Mouse (Mus musculus) forebrain, embryonic 11.5 days (tissue): Measurements from ENCODE around the gene Fam102a. TPM values are rescaled to one million over a fixed set of nuclear protein-coding genes. Genes with fewer than 3 reads are reported as not detected.

Experiments used
- ATAC-seq: fragments of 200-750 bp; cut with Nextera tagmentation; replicated peaks from 2 replicates; pipeline ENCODE4 v1.8.0; 2017; ENCODE audit warnings: moderate TSS enrichment; ENCODE audit not compliant: low FRiP score
- DNase-seq: peaks from one replicate; pipeline ENCODE4 v3.0.0-alpha.2; 2017; ENCODE audit warnings: low spot score
- H3K27ac ChIP-seq: fragments of 300-500 bp; sonication (generic); 2 replicates; pipeline ENCODE4 v1.5.1; 2014; ENCODE audit warnings: low read depth, low read length
- H3K27me3 ChIP-seq: fragments of 300-500 bp; sonication (generic); 2 replicates; pipeline ENCODE4 v1.6.1; 2014; ENCODE audit warnings: mild to moderate bottlenecking, low read length, mixed read lengths; ENCODE audit not compliant: control insufficient read depth, insufficient read depth
- H3K36me3 ChIP-seq: fragments of 300-500 bp; sonication (generic); 2 replicates; pipeline ENCODE4 v1.6.1; 2014; ENCODE audit warnings: mild to moderate bottlenecking, low read length, moderate library complexity, mixed read lengths; ENCODE audit not compliant: control insufficient read depth, insufficient read depth
- H3K4me1 ChIP-seq: fragments of 300-500 bp; sonication (generic); replicated peaks from 2 replicates; pipeline ENCODE4 v1.6.1; 2014; ENCODE audit warnings: low read length, mixed read lengths; ENCODE audit not compliant: control insufficient read depth, insufficient read depth
- H3K4me2 ChIP-seq: fragments of 300-500 bp; sonication (generic); 2 replicates; pipeline ENCODE4 v1.6.1; 2014; ENCODE audit warnings: low read depth, mild to moderate bottlenecking, low read length, moderate library complexity, mixed read lengths; ENCODE audit not compliant: severe bottlenecking
- H3K4me3 ChIP-seq: fragments of 300-500 bp; sonication (generic); 2 replicates; pipeline ENCODE4 v1.5.1; 2014; ENCODE audit warnings: low read depth, low read length
- H3K9ac ChIP-seq: fragments of 300-500 bp; sonication (generic); 2 replicates; pipeline ENCODE4 v1.6.1; 2014; ENCODE audit warnings: low read length
- H3K9me3 ChIP-seq: fragments of 300-500 bp; sonication (generic); 2 replicates; pipeline ENCODE4 v1.6.1; 2016; ENCODE audit warnings: low read length, mixed read lengths; ENCODE audit not compliant: control insufficient read depth
- WGBS: fragments of 180-500 bp; shearing (Covaris S2); extraction: QIAGEN DNeasy Blood & Tissue Kit; methylation state at CpG from one replicate; pipeline ENCODE4 v1.1.7; 2014; 5-methylcytosine and 5-hydroxymethylcytosine counted together
- polyA plus RNA-seq: library from polyadenylated mRNA; unstranded; fragments of >200 nt; fragmentation: Nextera tagmentation; extraction: Ambion mirVana; gene quantifications from 2 replicates; pipeline ENCODE4 v1.2.1, GENCODE M21; 2014

Gene Fam102a
- polyA plus RNA-seq, 1 experiment from 2014 or later: 10.6 TPM

GRCm38 (mm10) chr2:32536086-32536633 lies 1.0 kb downstream of the Fam102a start:
- H3K4me2 ChIP-seq: peak overlapping the region; percentile 91
- no peak overlapping the region for H3K27ac ChIP-seq
- H3K27me3 ChIP-seq: no peaks in the 10 kb centered on the region
- no peaks in the 10 kb centered on the region for H3K9me3 ChIP-seq
- H3K4me3 ChIP-seq: peak overlapping the region; percentile 89
- H3K4me1 ChIP-seq: peaks cover 24% of the 10 kb centered on the region
- WGBS: 1% methylated on average over 14 of the region's 14 CpGs
- ATAC-seq (no peak), DNase-seq (no peak)
- no peaks in the 10 kb centered on the region for H3K36me3 ChIP-seq
- H3K9ac ChIP-seq: peak overlapping the region; percentile 90

DNA sequence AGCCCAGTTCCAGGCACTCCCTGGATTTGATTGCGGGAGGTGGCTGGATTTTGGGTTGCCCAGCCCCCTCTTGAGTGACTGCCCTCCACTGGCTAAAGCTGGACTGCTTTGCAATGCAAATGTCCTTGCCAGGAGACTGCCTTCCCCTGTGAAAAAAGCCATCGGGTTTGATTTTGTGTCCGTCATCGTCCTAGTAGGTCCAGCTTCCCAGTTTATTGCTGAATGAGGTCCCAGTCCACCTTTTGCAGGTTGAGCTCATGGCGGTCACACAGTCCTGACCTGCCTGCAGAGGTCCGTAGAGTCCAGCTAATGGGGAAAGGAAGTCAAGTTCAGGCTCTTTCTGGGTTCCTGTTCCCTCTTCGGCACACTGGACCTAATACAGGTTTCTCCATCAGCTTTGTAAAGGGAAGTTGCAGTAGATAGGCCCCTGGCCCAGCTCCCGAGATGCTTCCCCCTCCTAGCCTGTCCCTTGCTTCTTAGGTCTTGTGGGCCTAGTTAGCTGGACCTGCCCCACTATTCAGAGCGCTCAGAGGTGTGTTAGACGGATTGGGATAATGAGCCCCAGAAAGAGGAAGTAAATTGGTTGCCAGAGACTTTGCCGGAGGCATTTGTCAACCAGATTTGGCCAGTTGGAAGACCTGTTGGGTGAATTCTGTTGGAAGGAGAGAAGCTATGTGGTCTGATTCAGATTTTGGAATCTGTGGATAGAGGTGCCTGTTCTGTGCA lies 1.7 kb downstream of the Fam102a start:
- Histone ChIP-seq H3K36me3 (no peaks in the 10 kb centered on the region), H3K27me3 (no peaks in the 10 kb centered on the region), H3K4me1 (peaks cover 24% of the 10 kb centered on the region), H3K27ac (no peak overlapping the region), H3K4me3 (peak overlapping the region; percentile 89), H3K9me3 (no peaks in the 10 kb centered on the region), H3K9ac (peak overlapping the region; percentile 90), H3K4me2 (peak overlapping the region; percentile 91)
- DNase-seq: peak; percentile 63
- WGBS: 2% methylated on average over 11 of the region's 11 CpGs
- ATAC-seq: no peak

- no peaks in the 10 kb centered on the region for H3K9me3 ChIP-seq
- no peaks in the 10 kb centered on the region for H3K36me3 ChIP-seq
- H3K4me1 ChIP-seq: peaks cover 24% of the 10 kb centered on the region
- peak overlapping the region; percentile 91 for H3K4me2 ChIP-seq
- H3K4me3 ChIP-seq: peak overlapping the region; percentile 89
- ATAC-seq: no peak
- no peaks in the 10 kb centered on the region for H3K27me3 ChIP-seq
- DNase-seq: no peak
- H3K9ac ChIP-seq: peak overlapping the region; percentile 90
- no peak overlapping the region for H3K27ac ChIP-seq
- WGBS: 8% methylated on average over 9 of the region's 9 CpGs
These were observed 2.3 kb downstream of the Fam102a start for GRCm38 (mm10) chr2:32537360-32537905.

- no peaks in the 10 kb centered on the region for H3K27me3 ChIP-seq
- no peak overlapping the region for H3K4me3 ChIP-seq
- DNase-seq (no peak), ATAC-seq (no peak)
- WGBS: 84% methylated on average over 5 of the region's 5 CpGs
- H3K4me1 ChIP-seq: peaks cover 24% of the 10 kb centered on the region
- H3K4me2 ChIP-seq: peak overlapping the region; percentile 91; the same call in 1 of the 2 replicates
- peak overlapping the region; percentile 90; the same call in 1 of the 2 replicates for H3K9ac ChIP-seq
- H3K36me3 ChIP-seq: no peaks in the 10 kb centered on the region
- no peaks in the 10 kb centered on the region for H3K9me3 ChIP-seq
- H3K27ac ChIP-seq: no peak overlapping the region
These were observed 2.8 kb downstream of the Fam102a start for GRCm38 (mm10) chr2:32537941-32538340.

GRCm38 (mm10) chr2:32538461-32538860 lies 3.3 kb downstream of the Fam102a start:
- no peaks in the 10 kb centered on the region for H3K36me3 ChIP-seq
- H3K4me1 ChIP-seq: peaks cover 24% of the 10 kb centered on the region
- no peaks in the 10 kb centered on the region for H3K9me3 ChIP-seq
- DNase-seq: no peak
- no peak for ATAC-seq
- no peak overlapping the region for H3K27ac ChIP-seq
- WGBS: 76% methylated on average over 4 of the region's 4 CpGs
- no peak overlapping the region for H3K4me3 ChIP-seq
- 0 out of 2 replicates have a peak overlapping the region, but pooled peaks have one; percentile 8 for H3K4me2 ChIP-seq
- no peak overlapping the region for H3K9ac ChIP-seq
- H3K27me3 ChIP-seq: no peaks in the 10 kb centered on the region

- H3K36me3 ChIP-seq: no peaks in the 10 kb centered on the region
- H3K27me3 ChIP-seq: no peaks in the 10 kb centered on the region
- WGBS: 79% methylated on average over 14 of the region's 14 CpGs
- H3K9ac ChIP-seq: no peak overlapping the region
- H3K9me3 ChIP-seq: no peaks in the 10 kb centered on the region
- no peak for ATAC-seq
- H3K4me3 ChIP-seq: no peak overlapping the region
- H3K4me1 ChIP-seq: peaks cover 18% of the 10 kb centered on the region
- no peak overlapping the region for H3K27ac ChIP-seq
- DNase-seq: no peak
- no peak overlapping the region for H3K4me2 ChIP-seq
These were observed 4.4 kb downstream of the Fam102a start for GRCm38 (mm10) chr2:32539452-32539981.

DNA sequence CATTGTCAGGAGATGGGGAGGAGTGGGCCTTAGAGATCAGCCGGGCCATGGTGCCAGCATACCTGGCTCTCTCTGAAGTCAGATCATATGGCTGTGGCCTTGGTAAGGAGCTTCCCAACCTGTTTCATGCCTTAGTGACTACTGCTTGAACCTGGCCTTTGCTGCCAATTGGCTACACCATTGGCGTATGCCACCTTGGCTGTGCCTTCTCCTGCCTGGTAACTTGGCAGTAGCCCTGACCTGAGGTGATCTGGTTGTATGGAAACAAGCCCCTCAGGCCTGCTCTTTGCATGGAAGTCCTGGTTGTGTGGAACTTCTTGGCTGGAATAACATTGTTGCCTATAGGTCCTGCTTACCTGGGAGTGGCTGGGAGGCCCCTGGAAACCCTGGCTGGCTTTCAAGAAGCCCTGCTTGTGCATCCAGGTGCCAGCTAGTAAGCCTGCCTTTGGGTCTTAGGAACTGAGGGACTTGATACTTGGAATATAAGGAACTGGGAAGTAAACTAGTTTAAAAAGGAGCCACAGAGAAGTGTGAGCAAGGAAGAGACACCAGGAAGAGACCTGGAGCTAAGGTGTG lies 6.3 kb downstream of the Fam102a start:
- Histone ChIP-seq H3K27ac (no peak overlapping the region), H3K27me3 (no peaks in the 10 kb centered on the region), H3K36me3 (no peaks in the 10 kb centered on the region), H3K4me1 (peaks cover 15% of the 10 kb centered on the region), H3K4me2 (no peak overlapping the region), H3K9ac (no peak overlapping the region), H3K4me3 (no peak overlapping the region), H3K9me3 (no peaks in the 10 kb centered on the region)
- 91% methylated on average over 2 of the region's 2 CpGs for WGBS
- no peak for ATAC-seq
- no peak for DNase-seq

GRCm38 (mm10) chr2:32541986-32542573 lies 6.9 kb downstream of the Fam102a start:
- Histone ChIP-seq H3K4me3 (no peak overlapping the region), H3K4me2 (no peak overlapping the region), H3K4me1 (peaks cover 13% of the 10 kb centered on the region), H3K27ac (no peak overlapping the region), H3K36me3 (no peaks in the 10 kb centered on the region), H3K9me3 (no peaks in the 10 kb centered on the region), H3K9ac (no peak overlapping the region), H3K27me3 (no peaks in the 10 kb centered on the region)
- WGBS: 94% methylated on average over 4 of the region's 4 CpGs
- no peak for ATAC-seq
- DNase-seq: no peak
